Mouse (Mus musculus) liver, embryonic 11.5 days (tissue): ENCODE results near the gene Marc2. TPM values are rescaled to one million over a fixed set of nuclear protein-coding genes. Genes with fewer than 3 reads are reported as not detected.

Experiments
- ATAC-seq: fragments of 200-750 bp; cut with Nextera tagmentation; replicated peaks from 2 replicates; pipeline ENCODE4 v1.8.0; 2017; ENCODE audit warnings: moderate number of reproducible peaks, mild to moderate bottlenecking, moderate TSS enrichment, moderate library complexity; ENCODE audit not compliant: low FRiP score
- DNase-seq: peaks from one replicate; pipeline ENCODE4 v3.0.0-alpha.2; 2017; ENCODE audit warnings: low spot score
- H3K27ac ChIP-seq: fragments of 300-500 bp; sonication (generic); 2 replicates; pipeline ENCODE4 v1.5.1; 2014; ENCODE audit warnings: mild to moderate bottlenecking, low read depth, low read length, control low read depth
- H3K27me3 ChIP-seq: fragments of 300-500 bp; sonication (generic); replicated peaks from 2 replicates; pipeline ENCODE4 v1.6.1; 2014; ENCODE audit warnings: low read length, mixed read lengths; ENCODE audit not compliant: control insufficient read depth, insufficient read depth
- H3K36me3 ChIP-seq: fragments of 300-500 bp; sonication (generic); 2 replicates; pipeline ENCODE4 v1.6.1; 2014; ENCODE audit warnings: mild to moderate bottlenecking, low read length, moderate library complexity, mixed read lengths; ENCODE audit not compliant: control insufficient read depth, insufficient read depth
- H3K4me1 ChIP-seq: fragments of 300-500 bp; sonication (generic); replicated peaks from 2 replicates; pipeline ENCODE4 v1.6.1; 2014; ENCODE audit warnings: low read length, mixed read lengths; ENCODE audit not compliant: control insufficient read depth, insufficient read depth
- H3K4me2 ChIP-seq: fragments of 300-500 bp; sonication (generic); 2 replicates; pipeline ENCODE4 v1.6.1; 2014; ENCODE audit warnings: mild to moderate bottlenecking, control low read depth, moderate library complexity
- H3K4me3 ChIP-seq: fragments of 300-500 bp; sonication (generic); 2 replicates; pipeline ENCODE4 v1.5.1; 2014; ENCODE audit warnings: low read depth, low read length, control low read depth
- H3K9ac ChIP-seq: fragments of 300-500 bp; sonication (generic); 2 replicates; pipeline ENCODE4 v1.6.1; 2014; ENCODE audit warnings: low read depth, low read length, control low read depth
- H3K9me3 ChIP-seq: fragments of 300-500 bp; sonication (generic); 2 replicates; pipeline ENCODE4 v1.6.1; 2016; ENCODE audit warnings: low read length, inconsistent platforms, mixed read lengths; ENCODE audit not compliant: control insufficient read depth
- WGBS: fragments of 180-500 bp; shearing (Covaris S2); extraction: QIAGEN DNeasy Blood & Tissue Kit; methylation state at CpG from one replicate; pipeline ENCODE4 v1.1.7; 2014; 5-methylcytosine and 5-hydroxymethylcytosine counted together
- polyA plus RNA-seq: library from polyadenylated mRNA; unstranded; fragments of >200 nt; fragmentation: Nextera tagmentation; extraction: Ambion mirVana; gene quantifications from 2 replicates; pipeline ENCODE4 v1.2.1, GENCODE M21; 2014

Gene Marc2
- polyA plus RNA-seq, 1 experiment from 2014 or later = 250 TPM

GRCm38 (mm10) chr1:184827175-184827701, 19.0 kb downstream of the Marc2 start:
- peaks cover 12% of the 10 kb centered on the region for H3K4me1 ChIP-seq
- ATAC-seq = no peak
- 0 out of 2 replicates have a peak overlapping the region, but pooled peaks have one; percentile 4 for H3K4me3 ChIP-seq

GRCm38 (mm10) chr1:184825093-184825492, 21.2 kb downstream of the Marc2 start:
- peaks cover 12% of the 10 kb centered on the region for H3K4me1 ChIP-seq
- WGBS = 22% methylated on average over 11 of the region's 11 CpGs
- H3K4me3 ChIP-seq = no peak overlapping the region
- H3K9ac ChIP-seq = no peak overlapping the region
- H3K9me3 ChIP-seq = no peaks in the 10 kb centered on the region
- no peak for DNase-seq
- H3K27me3 ChIP-seq = no peaks in the 10 kb centered on the region
- H3K27ac ChIP-seq = no peak overlapping the region
- no peak for ATAC-seq
- H3K4me2 ChIP-seq = peak overlapping the region; percentile 54
- peaks cover 10% of the 10 kb centered on the region for H3K36me3 ChIP-seq

More at GRCm38 (mm10) chr1:184827175-184827701, 19.0 kb downstream of the Marc2 start:
- Histone ChIP-seq H3K27ac (peak overlapping the region; percentile 34; the same call in 1 of the 2 replicates), H3K9ac (no peak overlapping the region), H3K4me2 (peak overlapping the region; percentile 39), H3K9me3 (no peaks in the 10 kb centered on the region), H3K27me3 (no peaks in the 10 kb centered on the region), H3K36me3 (peaks cover 24% of the 10 kb centered on the region)
- DNase-seq = no peak
- 38% methylated on average over 23 of the region's 23 CpGs for WGBS

GRCm38 (mm10) chr1:184824439-184824851, 21.8 kb downstream of the Marc2 start:
- Histone ChIP-seq H3K36me3 (peaks cover 6% of the 10 kb centered on the region), H3K9ac (no peak overlapping the region), H3K4me1 (peaks cover 12% of the 10 kb centered on the region), H3K27ac (no peak overlapping the region), H3K27me3 (no peaks in the 10 kb centered on the region), H3K4me2 (peak overlapping the region; percentile 54), H3K4me3 (0 out of 2 replicates have a peak overlapping the region, but pooled peaks have one; percentile 6), H3K9me3 (no peaks in the 10 kb centered on the region)
- 6% methylated on average over 12 of the region's 12 CpGs for WGBS
- DNase-seq = peak; percentile 86
- ATAC-seq = peak; percentile 86

GRCm38 (mm10) chr1:184822678-184823077, 23.6 kb downstream of the Marc2 start:
- DNase-seq = no peak

GRCm38 (mm10) chr1:184817768-184818167, 28.5 kb downstream of the Marc2 start:
- 80% methylated on average over 6 of the region's 6 CpGs for whole genome bisulfite sequencing
- peaks cover 24% of the 10 kb centered on the region for H3K36me3 ChIP-seq
- ATAC-seq = no peak

More at GRCm38 (mm10) chr1:184822678-184823077, 23.6 kb downstream of the Marc2 start:
- no peak overlapping the region for H3K4me3 ChIP-seq
- no peak overlapping the region for H3K27ac ChIP-seq
- peaks cover 12% of the 10 kb centered on the region for H3K4me1 ChIP-seq
- ATAC-seq = no peak
- no peaks in the 10 kb centered on the region for H3K27me3 ChIP-seq
- peaks cover 22% of the 10 kb centered on the region for H3K36me3 ChIP-seq
- WGBS = 41% methylated on average over 11 of the region's 11 CpGs
- H3K9ac ChIP-seq = no peak overlapping the region
- H3K9me3 ChIP-seq = no peaks in the 10 kb centered on the region
- H3K4me2 ChIP-seq = no peak overlapping the region

GRCm38 (mm10) chr1:184811716-184812250, 34.5 kb downstream of the Marc2 start:
- 67% methylated on average over 8 of the region's 8 CpGs for WGBS
- ATAC-seq = no peak
- H3K4me2 ChIP-seq = no peak overlapping the region

More at GRCm38 (mm10) chr1:184817768-184818167, 28.5 kb downstream of the Marc2 start:
- H3K4me2 ChIP-seq = no peak overlapping the region
- no peak for DNase-seq
- H3K4me3 ChIP-seq = no peak overlapping the region
- no peaks in the 10 kb centered on the region for H3K27me3 ChIP-seq
- H3K9ac ChIP-seq = no peak overlapping the region
- no peaks in the 10 kb centered on the region for H3K4me1 ChIP-seq
- H3K9me3 ChIP-seq = no peaks in the 10 kb centered on the region
- no peak overlapping the region for H3K27ac ChIP-seq

GRCm38 (mm10) chr1:184810780-184811575, 35.3 kb downstream of the Marc2 start, which contains the start of gene Marc1:
Marc1 (minus strand) TSS chr1:184811313.
- Histone ChIP-seq H3K4me1 (peaks cover 14% of the 10 kb centered on the region), H3K36me3 (no peaks in the 10 kb centered on the region), H3K4me2 (peak within 1 kb of the TSS; percentile 69), H3K9ac (0 out of 2 replicates have a peak within 1 kb of the TSS, but pooled peaks have one; percentile 43), H3K27me3 (peaks cover 15% of the 10 kb centered on the region), H3K4me3 (peak within 1 kb of the TSS; percentile 39), H3K9me3 (no peaks in the 10 kb centered on the region), H3K27ac (no peak within 1 kb of the TSS)
- peak; percentile 25; the same call in 1 of the 2 replicates for ATAC-seq
- 14% methylated on average over 52 of the region's 52 CpGs for WGBS
- no peak for DNase-seq

More at GRCm38 (mm10) chr1:184811716-184812250, 34.5 kb downstream of the Marc2 start:
- Histone ChIP-seq H3K9ac (no peak overlapping the region), H3K36me3 (no peaks in the 10 kb centered on the region), H3K27me3 (peaks cover 15% of the 10 kb centered on the region), H3K9me3 (no peaks in the 10 kb centered on the region), H3K27ac (no peak overlapping the region), H3K4me3 (no peak overlapping the region), H3K4me1 (peaks cover 14% of the 10 kb centered on the region)
- DNase-seq = no peak

GRCm38 (mm10) chr1:184809578-184810001, 36.7 kb downstream of the Marc2 start:
- WGBS = 69% methylated on average over 6 of the region's 6 CpGs
- no peak overlapping the region for H3K4me3 ChIP-seq
- DNase-seq (no peak), ATAC-seq (no peak)
- H3K27ac ChIP-seq = no peak overlapping the region
- no peak overlapping the region for H3K4me2 ChIP-seq
- peaks cover 14% of the 10 kb centered on the region for H3K4me1 ChIP-seq
- H3K9ac ChIP-seq = no peak overlapping the region
- no peaks in the 10 kb centered on the region for H3K36me3 ChIP-seq
- no peaks in the 10 kb centered on the region for H3K9me3 ChIP-seq
- peaks cover 15% of the 10 kb centered on the region for H3K27me3 ChIP-seq
